Mouse (Mus musculus) stomach, postnatal 0 days (tissue): Measurements from ENCODE around the gene Proser1. TPM values are rescaled to one million over a fixed set of nuclear protein-coding genes. Genes with fewer than 3 reads are reported as not detected.
A peak's percentile ranks its signal among the peaks of the same experiment; 100 is the strongest.

ENCODE experiments used
- ATAC-seq: fragments of 200-750 bp; cut with Nextera tagmentation; 2 replicates; pipeline ENCODE4 v1.8.0; 2017; ENCODE audit not compliant: low FRiP score, low TSS enrichment
- DNase-seq: peaks from one replicate; pipeline ENCODE4 v3.0.0-alpha.2; 2016; ENCODE audit warnings: low spot score
- H3K27ac ChIP-seq: fragments of 300-500 bp; sonication (generic); replicated peaks from 2 replicates; pipeline ENCODE4 v1.5.1; 2014; ENCODE audit warnings: mild to moderate bottlenecking, control low read depth
- H3K27me3 ChIP-seq: fragments of 300-500 bp; sonication (generic); 2 replicates; pipeline ENCODE4 v1.6.1; 2014; ENCODE audit warnings: low read length; ENCODE audit not compliant: control insufficient read depth, insufficient read depth
- H3K36me3 ChIP-seq: fragments of 300-500 bp; sonication (generic); 2 replicates; pipeline ENCODE4 v1.6.1; 2014; ENCODE audit warnings: low read length, mixed read lengths; ENCODE audit not compliant: control insufficient read depth, insufficient read depth
- H3K4me1 ChIP-seq: fragments of 300-500 bp; sonication (generic); replicated peaks from 2 replicates; pipeline ENCODE4 v1.6.1; 2014; ENCODE audit warnings: antibody characterized with exemption; ENCODE audit not compliant: control insufficient read depth, insufficient read depth
- H3K4me2 ChIP-seq: fragments of 300-500 bp; sonication (generic); replicated peaks from 2 replicates; pipeline ENCODE4 v1.6.1; 2014; ENCODE audit warnings: low read depth, mild to moderate bottlenecking, control low read depth, moderate library complexity
- H3K4me3 ChIP-seq: fragments of 300-500 bp; sonication (generic); 2 replicates; pipeline ENCODE4 v1.5.1; 2014; ENCODE audit warnings: low read depth, low read length, control low read depth
- H3K9ac ChIP-seq: fragments of 300-500 bp; sonication (generic); 2 replicates; pipeline ENCODE4 v1.6.1; 2014; ENCODE audit warnings: mild to moderate bottlenecking, low read length, control low read depth, mixed read lengths
- H3K9me3 ChIP-seq: fragments of 300-500 bp; sonication (generic); 2 replicates; pipeline ENCODE4 v1.6.1; 2016; ENCODE audit warnings: low read length; ENCODE audit not compliant: control insufficient read depth
- CTCF ChIP-seq: IDR thresholded peaks from 2 replicates; pipeline ENCODE4 v1.5.1; 2016; ENCODE audit warnings: antibody characterized with exemption, low read depth, mild to moderate bottlenecking, moderate library complexity
- EP300 ChIP-seq: optimal IDR thresholded peaks from 2 replicates; pipeline ENCODE3; 2016; ENCODE audit warnings: antibody characterized with exemption
- WGBS: fragments of 180-500 bp; shearing (Covaris S2); extraction: QIAGEN DNeasy Blood & Tissue Kit; methylation state at CpG from one replicate; pipeline ENCODE4 v1.1.7; 2014; 5-methylcytosine and 5-hydroxymethylcytosine counted together
- polyA plus RNA-seq: library from polyadenylated mRNA; unstranded; fragments of >200 nt; fragmentation: Nextera tagmentation; extraction: Ambion mirVana; gene quantifications from 2 replicates; pipeline ENCODE4 v1.2.1, GENCODE M21; 2015

The Proser1 gene
- polyA plus RNA-seq, 1 experiment from 2014 or later = 7.9 TPM

- Histone ChIP-seq H3K27me3 (no peaks in the 10 kb centered on the region), H3K4me1 (no peaks in the 10 kb centered on the region), H3K4me3 (no peak overlapping the region), H3K27ac (no peak overlapping the region), H3K9me3 (no peaks in the 10 kb centered on the region), H3K9ac (no peak overlapping the region), H3K4me2 (no peak overlapping the region), H3K36me3 (peaks cover 12% of the 10 kb centered on the region)
- WGBS = 63% methylated on average over 5 of the region's 5 CpGs
- ATAC-seq (no peak), DNase-seq (no peak)
- TF ChIP-seq EP300 (no peak), CTCF (no peak)
Observed at GRCm38 (mm10) chr3:53467356-53467755, 3.9 kb downstream of the Proser1 start.

- no peaks in the 10 kb centered on the region for H3K4me1 ChIP-seq
- no peak for DNase-seq
- no peak overlapping the region for H3K4me3 ChIP-seq
- H3K4me2 ChIP-seq = no peak overlapping the region
- H3K9me3 ChIP-seq = no peaks in the 10 kb centered on the region
- no peak for ATAC-seq
- 88% methylated on average over 5 of the region's 5 CpGs for WGBS
- no peak overlapping the region for H3K27ac ChIP-seq
- no peaks in the 10 kb centered on the region for H3K27me3 ChIP-seq
- H3K36me3 ChIP-seq = peaks cover 27% of the 10 kb centered on the region
- no peak for TF ChIP-seq EP300
- no peak for TF ChIP-seq CTCF
- H3K9ac ChIP-seq = no peak overlapping the region
Observed at GRCm38 (mm10) chr3:53469650-53470049, 6.2 kb downstream of the Proser1 start.

- no peak overlapping the region for H3K4me2 ChIP-seq
- no peaks in the 10 kb centered on the region for H3K27me3 ChIP-seq
- DNase-seq (no peak), ATAC-seq (no peak)
- no peak overlapping the region for H3K27ac ChIP-seq
- H3K36me3 ChIP-seq = peaks cover 31% of the 10 kb centered on the region
- H3K4me3 ChIP-seq = no peak overlapping the region
- no peaks in the 10 kb centered on the region for H3K4me1 ChIP-seq
- no peaks in the 10 kb centered on the region for H3K9me3 ChIP-seq
- WGBS = 96% methylated on average over 5 of the region's 5 CpGs
- TF ChIP-seq CTCF (no peak), EP300 (no peak)
- no peak overlapping the region for H3K9ac ChIP-seq
Observed at GRCm38 (mm10) chr3:53472061-53472460, 8.6 kb downstream of the Proser1 start.

GRCm38 (mm10) chr3:53474179-53474578 lies 10.7 kb downstream of the Proser1 start:
- TF ChIP-seq CTCF = no peak
- no peak for TF ChIP-seq EP300
- peaks cover 43% of the 10 kb centered on the region for H3K36me3 ChIP-seq

GRCm38 (mm10) chr3:53475889-53476288 lies 12.4 kb downstream of the Proser1 start:
- peaks cover 45% of the 10 kb centered on the region for H3K36me3 ChIP-seq
- no peak overlapping the region for H3K4me2 ChIP-seq
- DNase-seq (peak; percentile 74), ATAC-seq (peak; percentile 53; the same call in 1 of the 2 replicates)
- 44% methylated on average over 6 of the region's 6 CpGs for WGBS
- TF ChIP-seq EP300 (no peak), CTCF (peak; percentile 86)
- H3K9ac ChIP-seq = no peak overlapping the region
- no peaks in the 10 kb centered on the region for H3K27me3 ChIP-seq
- H3K4me3 ChIP-seq = no peak overlapping the region
- no peak overlapping the region for H3K27ac ChIP-seq
- no peaks in the 10 kb centered on the region for H3K4me1 ChIP-seq
- no peaks in the 10 kb centered on the region for H3K9me3 ChIP-seq

More at GRCm38 (mm10) chr3:53474179-53474578, 10.7 kb downstream of the Proser1 start:
- Histone ChIP-seq H3K4me2 (no peak overlapping the region), H3K27ac (no peak overlapping the region), H3K4me1 (no peaks in the 10 kb centered on the region), H3K4me3 (no peak overlapping the region), H3K9me3 (no peaks in the 10 kb centered on the region), H3K9ac (no peak overlapping the region), H3K27me3 (no peaks in the 10 kb centered on the region)
- no peak for DNase-seq
- 68% methylated on average over 4 of the region's 4 CpGs for WGBS
- ATAC-seq = no peak

- TF ChIP-seq CTCF = no peak
- no peak for TF ChIP-seq EP300
- Histone ChIP-seq H3K9ac (no peak overlapping the region), H3K27me3 (no peaks in the 10 kb centered on the region), H3K27ac (no peak overlapping the region), H3K9me3 (no peaks in the 10 kb centered on the region), H3K4me1 (no peaks in the 10 kb centered on the region), H3K4me2 (no peak overlapping the region), H3K4me3 (no peak overlapping the region), H3K36me3 (peaks cover 41% of the 10 kb centered on the region)
- DNase-seq (no peak), ATAC-seq (no peak)
- WGBS = 78% methylated on average over 16 of the region's 17 CpGs
Observed at GRCm38 (mm10) chr3:53477468-53477867, 14.0 kb downstream of the Proser1 start.
